Mouse (Mus musculus): ENCODE results near the gene Rnh1.

Rnh1 gene

DNA sequence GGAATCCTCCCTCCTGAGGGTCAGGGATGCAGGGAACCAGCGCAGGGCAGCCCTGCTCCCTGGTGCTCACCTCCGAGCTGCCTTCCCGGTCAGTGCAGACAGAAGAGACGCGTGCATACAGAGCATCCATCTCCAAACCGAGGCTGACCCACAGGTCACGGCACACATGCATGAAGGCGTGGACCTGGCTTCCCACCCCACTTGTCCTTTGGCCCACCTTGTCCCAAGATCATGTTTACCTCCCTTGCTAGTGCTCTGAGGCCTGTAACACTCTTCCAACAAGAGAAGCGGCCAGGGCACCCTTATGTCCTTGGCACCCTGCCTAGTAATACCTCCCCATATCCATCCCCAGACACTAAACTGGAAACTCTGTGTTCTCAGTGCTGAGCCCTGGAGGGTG lies 56.8 kb downstream of the Rnh1 start:
- no peak for DNase-seq (ENCODE audit: low spot score in 2 of 2)

Measured in right cerebral cortex, postnatal 36 days (tissue).